Mouse (Mus musculus) stomach, embryonic 15.5 days (tissue): Measurements from ENCODE around the gene Clcf1. TPM values are rescaled to one million over a fixed set of nuclear protein-coding genes. Genes with fewer than 3 reads are reported as not detected.

Experiments
- ATAC-seq: fragments of 200-750 bp; cut with Nextera tagmentation; 2 replicates; pipeline ENCODE4 v1.8.0; 2017; ENCODE audit warnings: low read depth, moderate number of reproducible peaks, moderate TSS enrichment; ENCODE audit not compliant: insufficient read depth, low FRiP score
- H3K27ac ChIP-seq: fragments of 300-500 bp; sonication (generic); 2 replicates; pipeline ENCODE4 v1.5.1; 2015; ENCODE audit warnings: mild to moderate bottlenecking, inconsistent platforms
- H3K27me3 ChIP-seq: fragments of 300-500 bp; sonication (generic); replicated peaks from 2 replicates; pipeline ENCODE4 v1.6.1; 2015; ENCODE audit warnings: inconsistent platforms
- H3K36me3 ChIP-seq: fragments of 300-500 bp; sonication (generic); 2 replicates; pipeline ENCODE4 v1.6.1; 2015; ENCODE audit warnings: inconsistent platforms
- H3K4me1 ChIP-seq: fragments of 300-500 bp; sonication (generic); 2 replicates; pipeline ENCODE4 v1.6.1; 2015; ENCODE audit warnings: inconsistent platforms
- H3K4me2 ChIP-seq: fragments of 300-500 bp; sonication (generic); 2 replicates; pipeline ENCODE4 v1.6.1; 2015; ENCODE audit warnings: mild to moderate bottlenecking, inconsistent platforms
- H3K4me3 ChIP-seq: fragments of 300-500 bp; sonication (generic); replicated peaks from 2 replicates; pipeline ENCODE4 v1.5.1; 2015; ENCODE audit warnings: inconsistent platforms
- H3K9ac ChIP-seq: fragments of 300-500 bp; sonication (generic); 2 replicates; pipeline ENCODE4 v1.6.1; 2015; ENCODE audit warnings: inconsistent platforms
- H3K9me3 ChIP-seq: fragments of 300-500 bp; sonication (generic); 2 replicates; pipeline ENCODE4 v1.6.1; 2016; ENCODE audit warnings: inconsistent platforms
- WGBS: fragments of 180-500 bp; shearing (Covaris S2); methylation state at CpG from one replicate; pipeline ENCODE4 v1.1.7; 2015; 5-methylcytosine and 5-hydroxymethylcytosine counted together
- polyA plus RNA-seq: library from polyadenylated mRNA; unstranded; fragments of >200 nt; fragmentation: Nextera tagmentation; extraction: Ambion mirVana; gene quantifications from 2 replicates; pipeline ENCODE4 v1.2.1, GENCODE M21; 2015

The Clcf1 gene
- polyA plus RNA-seq, 1 experiment from 2014 or later = 5.4 TPM

DNA sequence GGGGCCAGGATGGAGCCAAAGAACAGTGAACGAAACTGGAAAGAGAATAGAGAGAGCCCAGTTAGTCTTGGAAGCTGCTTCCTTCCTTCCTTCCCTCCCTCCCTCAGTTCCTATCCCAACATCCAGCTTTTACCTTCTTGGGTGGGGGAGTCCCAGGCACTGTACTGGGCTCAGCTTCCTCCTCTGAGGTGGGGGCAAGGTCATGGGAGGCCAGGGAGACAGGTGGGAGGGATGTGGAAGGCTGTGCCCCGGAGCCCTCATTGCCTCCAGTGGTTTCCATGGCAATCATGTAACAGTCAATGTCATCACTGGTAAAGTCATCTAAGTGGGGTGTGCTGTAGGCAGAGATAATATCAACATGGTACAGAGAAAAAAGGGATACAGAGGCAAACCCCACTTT, 18.0 kb upstream of the Clcf1 start:
- 62% methylated on average over 2 of the region's 2 CpGs for WGBS
- ATAC-seq = no peak
- H3K27me3 ChIP-seq = no peaks in the 10 kb centered on the region
- no peak overlapping the region for H3K27ac ChIP-seq
- H3K4me1 ChIP-seq = peaks cover 30% of the 10 kb centered on the region
- H3K4me2 ChIP-seq = no peak overlapping the region
- H3K9ac ChIP-seq = no peak overlapping the region
- no peaks in the 10 kb centered on the region for H3K9me3 ChIP-seq
- H3K4me3 ChIP-seq = no peak overlapping the region
- H3K36me3 ChIP-seq = peaks cover 48% of the 10 kb centered on the region

DNA sequence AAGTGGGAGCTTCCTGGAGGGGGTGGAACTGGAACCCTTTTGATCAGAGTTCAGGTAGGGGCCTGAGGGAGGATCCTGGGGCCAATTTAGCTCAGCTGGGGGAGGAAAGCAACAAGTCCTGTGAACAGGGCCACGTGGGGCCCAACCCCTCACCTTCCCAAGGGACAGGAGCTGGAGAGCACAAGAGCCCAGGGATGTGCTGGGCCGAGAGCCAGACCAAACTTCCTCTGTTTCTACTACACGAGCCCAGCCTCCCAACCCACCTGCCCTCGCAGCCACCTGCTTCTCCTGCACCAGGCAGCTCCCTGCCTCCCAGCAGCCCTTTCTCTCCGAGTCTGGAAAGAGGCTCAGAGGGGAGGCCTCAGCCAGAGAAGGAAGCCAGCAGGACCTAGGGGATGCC, 17.5 kb upstream of the Clcf1 start:
- H3K27me3 ChIP-seq = no peaks in the 10 kb centered on the region
- peaks cover 31% of the 10 kb centered on the region for H3K4me1 ChIP-seq
- no peak overlapping the region for H3K4me2 ChIP-seq
- no peak for ATAC-seq
- 32% methylated on average over 5 of the region's 5 CpGs for WGBS
- H3K4me3 ChIP-seq = no peak overlapping the region
- no peak overlapping the region for H3K9ac ChIP-seq
- no peaks in the 10 kb centered on the region for H3K9me3 ChIP-seq
- peaks cover 48% of the 10 kb centered on the region for H3K36me3 ChIP-seq
- H3K27ac ChIP-seq = 0 out of 2 replicates have a peak overlapping the region, but pooled peaks have one; percentile 16

DNA sequence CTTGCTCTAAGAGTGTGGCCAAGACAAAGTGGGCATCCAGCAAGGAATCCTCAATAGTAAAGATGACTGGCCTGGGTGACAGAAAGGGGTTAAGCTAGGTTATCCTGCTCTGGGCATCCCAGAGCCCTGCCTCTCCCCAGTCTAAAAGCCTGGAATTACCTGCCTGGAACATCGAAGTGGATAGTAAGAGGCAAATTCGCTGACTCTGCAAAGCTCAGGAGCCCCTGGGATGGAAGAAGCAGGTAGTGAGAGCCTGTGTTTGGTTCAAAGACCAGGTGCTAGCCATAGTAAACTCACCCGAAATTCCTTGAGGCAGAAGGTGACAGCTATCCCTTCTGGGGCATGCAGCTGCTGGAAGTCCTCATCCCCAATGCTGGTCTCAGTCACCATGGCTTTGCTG, 16.9 kb upstream of the Clcf1 start:
- Histone ChIP-seq H3K4me3 (no peak overlapping the region), H3K27me3 (no peaks in the 10 kb centered on the region), H3K36me3 (peaks cover 48% of the 10 kb centered on the region), H3K4me1 (peaks cover 33% of the 10 kb centered on the region), H3K27ac (no peak overlapping the region), H3K9me3 (no peaks in the 10 kb centered on the region), H3K4me2 (no peak overlapping the region), H3K9ac (no peak overlapping the region)
- WGBS = 61% methylated on average over 3 of the region's 3 CpGs
- no peak for ATAC-seq

DNA sequence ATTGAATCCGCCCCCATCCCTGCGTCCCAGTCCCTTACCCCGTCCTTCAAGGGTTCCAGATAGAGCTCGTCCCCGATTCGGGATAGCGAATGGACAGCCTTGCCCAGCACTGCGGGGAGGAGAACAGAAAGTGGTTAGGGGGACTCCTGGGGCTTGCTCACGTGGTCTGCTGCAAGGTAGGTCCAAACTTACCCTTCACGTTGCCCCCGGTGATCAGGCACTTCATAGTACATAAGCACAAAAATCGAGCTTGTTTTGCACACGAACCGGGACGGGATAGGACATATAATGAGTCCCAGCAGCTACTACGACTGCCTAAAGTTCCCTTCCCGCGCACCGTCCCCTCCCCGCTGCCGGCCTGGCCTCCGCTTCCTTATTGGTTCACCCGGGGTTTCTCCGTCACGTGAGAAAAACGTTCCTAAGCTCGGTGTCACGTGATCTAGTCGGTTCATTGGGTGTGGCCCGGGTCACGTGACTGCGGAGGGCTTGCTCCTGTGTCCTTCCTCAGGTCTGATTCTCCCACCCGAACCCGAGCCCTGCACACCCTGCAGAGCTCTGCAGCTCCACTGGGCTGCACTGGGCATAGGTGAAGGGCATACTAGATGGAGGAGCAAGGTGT, 12.6 kb upstream of the Clcf1 start, which contains the start of gene Rad9a:
Gene Rad9a (minus strand): TSS at position 372 of the 619 bp plus-strand sequence.
- H3K4me1 ChIP-seq = peaks cover 21% of the 10 kb centered on the region; the same call in 1 of the 2 replicates
- under 1% methylated on average over 34 of the region's 34 CpGs for WGBS
- peak within 1 kb of the TSS; percentile 71 for H3K4me3 ChIP-seq
- ATAC-seq = peak; percentile 84
- peak within 1 kb of the TSS; percentile 87 for H3K4me2 ChIP-seq
- H3K36me3 ChIP-seq = peaks cover 20% of the 10 kb centered on the region
- peak within 1 kb of the TSS; percentile 76 for H3K27ac ChIP-seq
- H3K9ac ChIP-seq = peak within 1 kb of the TSS; percentile 81
- no peaks in the 10 kb centered on the region for H3K27me3 ChIP-seq
- no peaks in the 10 kb centered on the region for H3K9me3 ChIP-seq

DNA sequence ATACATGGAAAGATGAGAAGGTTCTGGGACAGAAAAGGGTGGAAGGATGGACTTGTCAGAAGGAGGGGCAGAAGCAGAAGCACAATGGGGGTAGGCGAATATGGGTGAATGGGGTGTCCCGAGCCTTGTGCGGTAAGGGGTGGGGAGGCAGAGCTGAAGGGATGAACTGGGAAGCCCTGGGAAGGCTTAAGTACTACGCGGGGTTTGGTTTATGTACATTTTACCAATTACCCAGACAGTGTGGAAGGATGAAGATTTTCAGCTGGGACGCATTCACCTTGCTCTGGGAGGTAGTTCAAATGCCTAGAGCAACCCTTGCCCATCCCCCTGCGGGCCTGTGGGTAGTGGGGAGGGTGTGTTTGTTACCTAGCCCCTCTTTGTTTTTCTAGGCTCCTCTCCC, 11.9 kb upstream of the Clcf1 start:
- Histone ChIP-seq H3K4me2 (peak overlapping the region; percentile 87), H3K27me3 (no peaks in the 10 kb centered on the region), H3K4me3 (peak overlapping the region; percentile 71), H3K9me3 (no peaks in the 10 kb centered on the region), H3K27ac (no peak overlapping the region), H3K9ac (peak overlapping the region; percentile 32; the same call in 1 of the 2 replicates), H3K4me1 (peaks cover 16% of the 10 kb centered on the region; the same call in 1 of the 2 replicates), H3K36me3 (peaks cover 14% of the 10 kb centered on the region)
- 31% methylated on average over 7 of the region's 7 CpGs for WGBS
- ATAC-seq = no peak

DNA sequence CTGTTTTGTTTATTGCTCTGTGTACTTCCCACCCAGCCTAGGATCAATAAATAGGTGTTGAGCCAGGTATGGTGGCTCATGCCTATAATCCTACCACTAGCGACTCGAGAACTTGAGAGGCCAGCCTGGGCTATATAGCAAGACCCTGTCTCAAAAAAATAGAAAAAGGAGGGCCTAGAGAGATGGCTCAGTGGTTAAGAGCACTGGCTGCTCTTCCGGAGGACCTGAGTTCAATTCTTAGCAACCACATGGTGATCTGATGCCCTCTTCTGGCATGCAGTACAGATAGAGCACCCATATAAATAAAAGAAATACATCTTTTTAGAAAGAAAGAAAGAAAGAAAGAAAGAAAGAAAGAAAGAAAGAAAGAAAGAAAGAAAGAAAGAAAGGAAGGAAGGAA, 10.9 kb upstream of the Clcf1 start:
- ATAC-seq = no peak
- no peak overlapping the region for H3K4me3 ChIP-seq
- no peak overlapping the region for H3K27ac ChIP-seq
- H3K27me3 ChIP-seq = no peaks in the 10 kb centered on the region
- 65% methylated on average over 3 of the region's 3 CpGs for WGBS
- H3K9me3 ChIP-seq = no peaks in the 10 kb centered on the region
- no peak overlapping the region for H3K4me2 ChIP-seq
- peaks cover 6% of the 10 kb centered on the region; the same call in 1 of the 2 replicates for H3K36me3 ChIP-seq
- H3K4me1 ChIP-seq = peaks cover 16% of the 10 kb centered on the region; the same call in 1 of the 2 replicates
- no peak overlapping the region for H3K9ac ChIP-seq

DNA sequence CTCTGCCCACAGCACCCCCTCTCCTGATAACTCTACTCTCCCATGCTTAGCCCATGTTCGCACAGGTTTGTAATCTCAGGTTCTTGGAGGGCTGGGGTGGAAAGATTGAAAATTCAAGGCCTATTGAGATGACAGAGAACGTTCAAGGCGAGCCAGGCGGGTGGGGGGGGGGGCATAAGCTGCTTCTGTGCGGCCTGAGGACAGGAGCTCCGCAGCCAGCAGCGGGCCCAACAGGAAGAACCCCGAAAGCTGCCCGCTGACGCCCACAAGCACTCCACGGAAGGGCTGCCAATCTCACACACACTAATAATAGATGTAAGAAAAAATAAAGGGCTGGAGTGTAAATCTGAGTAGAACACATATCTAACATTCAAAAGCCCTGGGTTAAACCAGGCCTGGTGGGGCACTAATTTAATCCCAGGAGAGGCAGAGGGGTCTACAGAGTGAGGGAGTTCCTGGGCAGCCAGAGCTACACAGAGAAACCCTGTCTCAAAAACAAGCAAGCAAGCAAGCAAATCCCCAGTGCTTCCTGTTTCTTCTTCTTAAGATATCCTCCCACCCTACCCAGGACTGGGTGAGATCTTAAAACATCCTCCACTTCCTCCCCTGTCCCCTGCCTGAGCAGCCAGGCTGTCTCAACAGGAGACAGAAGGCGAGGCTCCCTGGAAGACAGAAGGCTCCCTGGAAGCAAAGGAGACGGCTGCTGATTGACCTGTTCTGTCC, 10.3 kb upstream of the Clcf1 start:
- Histone ChIP-seq H3K4me1 (peaks cover 16% of the 10 kb centered on the region; the same call in 1 of the 2 replicates), H3K27ac (no peak overlapping the region), H3K9me3 (no peaks in the 10 kb centered on the region), H3K4me2 (no peak overlapping the region), H3K27me3 (no peaks in the 10 kb centered on the region), H3K4me3 (no peak overlapping the region), H3K9ac (0 out of 2 replicates have a peak overlapping the region, but pooled peaks have one; percentile 6), H3K36me3 (peaks cover 6% of the 10 kb centered on the region; the same call in 1 of the 2 replicates)
- 69% methylated on average over 13 of the region's 13 CpGs for WGBS
- ATAC-seq = no peak

DNA sequence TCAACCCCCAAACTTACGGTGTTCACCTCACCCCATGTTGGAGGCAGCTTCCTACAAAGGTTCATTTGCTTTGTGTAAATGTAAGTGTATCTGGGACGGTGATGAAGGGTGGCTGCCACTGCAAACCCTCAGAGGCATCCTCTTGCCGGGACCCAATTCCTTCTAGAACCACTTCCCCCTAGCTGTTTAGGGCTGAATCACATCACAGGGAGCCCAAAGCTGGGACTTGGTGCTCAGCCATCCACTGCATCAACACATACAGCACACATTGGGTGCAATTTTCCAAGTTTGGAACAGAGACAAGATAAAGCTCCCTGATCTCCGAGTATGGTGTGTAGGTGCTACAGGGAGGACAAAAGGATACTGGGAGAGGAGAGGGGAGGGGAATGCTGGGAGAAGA, 9.1 kb upstream of the Clcf1 start:
- no peak overlapping the region for H3K9ac ChIP-seq
- ATAC-seq = no peak
- no peak overlapping the region for H3K4me2 ChIP-seq
- no peaks in the 10 kb centered on the region for H3K9me3 ChIP-seq
- no peaks in the 10 kb centered on the region for H3K36me3 ChIP-seq
- H3K27me3 ChIP-seq = no peaks in the 10 kb centered on the region
- WGBS = 55% methylated on average over 4 of the region's 4 CpGs
- H3K27ac ChIP-seq = no peak overlapping the region
- no peak overlapping the region for H3K4me3 ChIP-seq
- peaks cover 16% of the 10 kb centered on the region; the same call in 1 of the 2 replicates for H3K4me1 ChIP-seq

DNA sequence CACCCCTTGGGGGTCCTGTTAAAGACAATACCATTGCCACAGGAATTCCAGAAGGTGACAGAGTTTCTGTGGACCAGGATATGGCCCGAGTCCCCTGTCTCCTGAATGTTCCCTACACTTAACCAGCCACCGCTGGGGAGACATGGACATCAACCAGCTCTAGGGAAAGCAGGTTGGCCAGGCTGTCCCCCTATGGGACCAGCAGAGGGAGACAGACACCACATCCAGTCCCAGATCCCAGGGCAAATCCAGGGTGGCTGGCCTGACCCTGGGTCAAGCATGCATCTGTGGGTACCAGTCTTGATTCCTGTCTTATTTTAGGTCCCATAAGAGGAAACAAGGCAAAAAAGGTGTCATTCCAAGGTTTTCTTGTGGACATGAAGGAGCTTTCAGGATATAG, 7.1 kb upstream of the Clcf1 start:
- no peaks in the 10 kb centered on the region for H3K27me3 ChIP-seq
- peak; percentile 61; the same call in 1 of the 2 replicates for ATAC-seq

DNA sequence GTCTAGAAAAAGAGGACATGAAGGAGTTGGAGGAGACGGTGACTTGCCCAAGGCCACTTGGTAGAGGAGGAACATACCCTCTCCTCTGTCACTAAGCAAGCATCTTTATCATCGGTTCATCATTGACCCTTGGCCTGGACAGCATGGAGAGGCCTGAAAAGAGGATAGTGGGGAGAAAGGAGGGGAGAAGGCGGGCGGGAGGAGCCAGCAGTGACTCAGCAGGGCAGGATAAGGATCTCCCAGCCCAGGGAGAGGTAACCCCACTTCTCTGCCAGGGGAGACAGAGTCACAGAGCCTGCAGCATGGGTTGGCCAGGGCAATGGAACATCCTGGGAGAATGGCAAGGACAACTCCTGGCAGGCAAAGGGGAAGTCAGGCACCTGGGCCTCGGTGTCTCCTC, 5.5 kb upstream of the Clcf1 start:
- Histone ChIP-seq H3K27ac (no peak overlapping the region), H3K4me1 (peaks cover 12% of the 10 kb centered on the region), H3K9ac (no peak overlapping the region)

More for the DNA sequence above, 7.1 kb upstream of the Clcf1 start:
- peaks cover 6% of the 10 kb centered on the region; the same call in 1 of the 2 replicates for H3K4me1 ChIP-seq
- no peak overlapping the region for H3K4me3 ChIP-seq
- 2% methylated on average over 2 of the region's 2 CpGs for WGBS
- no peaks in the 10 kb centered on the region for H3K9me3 ChIP-seq
- no peak overlapping the region for H3K9ac ChIP-seq
- no peak overlapping the region for H3K4me2 ChIP-seq
- no peaks in the 10 kb centered on the region for H3K36me3 ChIP-seq
- H3K27ac ChIP-seq = no peak overlapping the region

DNA sequence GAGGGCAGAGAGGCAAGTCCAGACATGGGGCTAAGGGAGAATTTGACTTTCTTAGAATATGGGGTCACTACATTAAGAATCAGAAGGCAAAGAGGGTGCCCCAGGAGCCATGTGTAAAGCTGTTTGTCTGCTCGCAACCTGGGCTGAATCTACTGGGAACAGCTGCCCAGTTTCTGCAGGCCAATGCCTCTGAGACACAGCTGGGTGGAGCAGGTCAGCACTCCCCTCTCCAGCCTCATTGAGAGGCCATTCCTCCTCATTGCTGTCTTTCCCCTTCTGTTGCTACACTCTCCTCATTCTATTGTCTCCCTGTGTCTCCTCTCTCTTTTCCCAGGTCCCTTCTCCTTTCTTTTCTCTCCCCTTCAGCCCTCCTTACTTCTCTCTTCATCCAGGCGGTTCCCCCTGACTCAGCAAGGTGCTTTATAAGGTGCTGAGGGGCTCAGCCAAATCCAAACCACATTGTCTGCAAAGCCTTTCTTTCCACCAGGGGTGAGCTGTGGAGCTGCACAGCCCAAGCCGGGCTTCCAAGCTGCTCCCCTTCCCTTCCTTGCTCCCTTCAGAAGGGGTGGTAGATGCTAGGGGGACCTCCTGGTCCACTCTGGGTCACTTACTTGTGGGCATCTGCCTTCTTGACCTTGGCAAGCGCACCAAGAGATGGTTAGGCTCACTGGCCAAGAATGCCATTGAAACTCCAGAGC, 2.0 kb upstream of the Clcf1 start:
- no peak overlapping the region for H3K9ac ChIP-seq
- no peak overlapping the region for H3K27ac ChIP-seq
- H3K27me3 ChIP-seq = no peaks in the 10 kb centered on the region
- H3K4me1 ChIP-seq = peaks cover 33% of the 10 kb centered on the region
- WGBS = 46% methylated on average over 4 of the region's 4 CpGs
- H3K9me3 ChIP-seq = no peaks in the 10 kb centered on the region
- no peak for ATAC-seq
- H3K4me3 ChIP-seq = no peak overlapping the region
- no peaks in the 10 kb centered on the region for H3K36me3 ChIP-seq
- no peak overlapping the region for H3K4me2 ChIP-seq

More for the DNA sequence above, 5.5 kb upstream of the Clcf1 start:
- Histone ChIP-seq H3K4me2 (no peak overlapping the region), H3K4me3 (no peak overlapping the region), H3K9me3 (no peaks in the 10 kb centered on the region), H3K36me3 (no peaks in the 10 kb centered on the region), H3K27me3 (no peaks in the 10 kb centered on the region)
- no peak for ATAC-seq
- WGBS = 76% methylated on average over 5 of the region's 5 CpGs
